Mouse (Mus musculus) heart, embryonic 15.5 days (tissue): ENCODE results near the gene Anapc15. TPM values are rescaled to one million over a fixed set of nuclear protein-coding genes. Genes with fewer than 3 reads are reported as not detected.

ENCODE experiments used
- ATAC-seq: fragments of 200-750 bp; cut with Nextera tagmentation; replicated peaks from 2 replicates; pipeline ENCODE4 v1.8.0; 2017; ENCODE audit warnings: low read depth, moderate TSS enrichment; ENCODE audit not compliant: insufficient number of reproducible peaks, insufficient read depth, low FRiP score
- H3K27ac ChIP-seq: fragments of 300-500 bp; sonication (generic); 2 replicates; pipeline ENCODE4 v1.5.1; 2015; ENCODE audit warnings: mild to moderate bottlenecking, inconsistent platforms
- H3K27me3 ChIP-seq: fragments of 300-500 bp; sonication (generic); 2 replicates; pipeline ENCODE4 v1.6.1; 2015; ENCODE audit warnings: inconsistent platforms
- H3K36me3 ChIP-seq: fragments of 300-500 bp; sonication (generic); 2 replicates; pipeline ENCODE4 v1.6.1; 2015; ENCODE audit warnings: mild to moderate bottlenecking, inconsistent platforms
- H3K4me1 ChIP-seq: fragments of 300-500 bp; sonication (generic); replicated peaks from 2 replicates; pipeline ENCODE4 v1.6.1; 2015; ENCODE audit warnings: inconsistent platforms
- H3K4me2 ChIP-seq: fragments of 300-500 bp; sonication (generic); 2 replicates; pipeline ENCODE4 v1.6.1; 2015; ENCODE audit warnings: inconsistent platforms, mild to moderate bottlenecking, moderate library complexity
- H3K4me3 ChIP-seq: fragments of 300-500 bp; sonication (generic); 2 replicates; pipeline ENCODE4 v1.5.1; 2015; ENCODE audit warnings: mild to moderate bottlenecking, inconsistent platforms
- H3K9ac ChIP-seq: fragments of 300-500 bp; sonication (generic); 2 replicates; pipeline ENCODE4 v1.6.1; 2015; ENCODE audit warnings: mild to moderate bottlenecking, inconsistent platforms
- H3K9me3 ChIP-seq: fragments of 300-500 bp; sonication (generic); replicated peaks from 2 replicates; pipeline ENCODE4 v1.6.1; 2016; ENCODE audit warnings: inconsistent platforms
- WGBS: fragments of 180-500 bp; shearing (Covaris S2); methylation state at CpG from one replicate; pipeline ENCODE4 v1.1.7; 2015; ENCODE audit warnings: mixed read lengths; 5-methylcytosine and 5-hydroxymethylcytosine counted together
- polyA plus RNA-seq: library from polyadenylated mRNA; unstranded; fragments of >200 nt; fragmentation: Nextera tagmentation; extraction: Ambion mirVana; gene quantifications from 2 replicates; pipeline ENCODE4 v1.2.1, GENCODE M21; 2015

Anapc15 gene
- polyA plus RNA-seq, 1 experiment from 2014 or later, result 48.3 TPM

- ATAC-seq, result no peak
- H3K4me2 ChIP-seq, result no peak overlapping the region
Measured at GRCm38 (mm10) chr7:101871296-101871695, 7.8 kb downstream of the Anapc15 start.

GRCm38 (mm10) chr7:101875978-101876377 is 12.5 kb downstream of the Anapc15 start:
- no peak overlapping the region for H3K4me3 ChIP-seq
- ATAC-seq, result no peak
- WGBS, result 94% methylated on average over 1 of the region's 1 CpGs
- peaks cover 9% of the 10 kb centered on the region for H3K4me1 ChIP-seq
- no peak overlapping the region for H3K4me2 ChIP-seq
- H3K36me3 ChIP-seq, result no peaks in the 10 kb centered on the region
- H3K27ac ChIP-seq, result no peak overlapping the region
- no peaks in the 10 kb centered on the region for H3K27me3 ChIP-seq
- H3K9me3 ChIP-seq, result no peaks in the 10 kb centered on the region
- H3K9ac ChIP-seq, result no peak overlapping the region

More at GRCm38 (mm10) chr7:101871296-101871695, 7.8 kb downstream of the Anapc15 start:
- H3K9me3 ChIP-seq, result no peaks in the 10 kb centered on the region
- WGBS, result 37% methylated on average over 3 of the region's 3 CpGs
- peak overlapping the region; percentile 11 for H3K27ac ChIP-seq
- no peak overlapping the region for H3K9ac ChIP-seq
- peaks cover 21% of the 10 kb centered on the region for H3K4me1 ChIP-seq
- H3K36me3 ChIP-seq, result no peaks in the 10 kb centered on the region
- no peak overlapping the region for H3K4me3 ChIP-seq
- H3K27me3 ChIP-seq, result no peaks in the 10 kb centered on the region

DNA sequence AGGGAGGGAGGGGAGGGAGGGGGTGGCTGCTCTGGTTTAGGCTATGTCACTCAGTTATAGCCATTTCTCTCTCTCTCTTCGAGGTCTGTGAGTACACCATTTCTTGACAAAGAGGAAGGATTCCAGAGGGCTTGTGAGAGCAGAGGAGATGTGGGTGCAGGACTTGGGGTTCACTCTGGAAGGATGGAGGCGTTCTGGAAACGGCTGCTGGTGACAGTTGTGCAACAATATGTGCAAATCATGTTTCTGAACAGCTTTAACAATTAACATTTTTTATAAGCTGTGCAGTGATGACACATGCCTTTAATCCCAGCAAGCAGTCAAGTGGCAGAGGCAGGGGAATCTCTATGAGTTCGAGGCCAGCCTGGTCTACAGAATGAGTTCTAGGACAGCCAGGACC is 17.3 kb downstream of the Anapc15 start:
- Histone ChIP-seq H3K27ac (no peak overlapping the region), H3K9ac (no peak overlapping the region), H3K9me3 (no peaks in the 10 kb centered on the region), H3K4me1 (no peaks in the 10 kb centered on the region), H3K4me2 (no peak overlapping the region), H3K36me3 (no peaks in the 10 kb centered on the region), H3K27me3 (no peaks in the 10 kb centered on the region), H3K4me3 (no peak overlapping the region)
- ATAC-seq, result no peak
- WGBS, result 65% methylated on average over 4 of the region's 4 CpGs

DNA sequence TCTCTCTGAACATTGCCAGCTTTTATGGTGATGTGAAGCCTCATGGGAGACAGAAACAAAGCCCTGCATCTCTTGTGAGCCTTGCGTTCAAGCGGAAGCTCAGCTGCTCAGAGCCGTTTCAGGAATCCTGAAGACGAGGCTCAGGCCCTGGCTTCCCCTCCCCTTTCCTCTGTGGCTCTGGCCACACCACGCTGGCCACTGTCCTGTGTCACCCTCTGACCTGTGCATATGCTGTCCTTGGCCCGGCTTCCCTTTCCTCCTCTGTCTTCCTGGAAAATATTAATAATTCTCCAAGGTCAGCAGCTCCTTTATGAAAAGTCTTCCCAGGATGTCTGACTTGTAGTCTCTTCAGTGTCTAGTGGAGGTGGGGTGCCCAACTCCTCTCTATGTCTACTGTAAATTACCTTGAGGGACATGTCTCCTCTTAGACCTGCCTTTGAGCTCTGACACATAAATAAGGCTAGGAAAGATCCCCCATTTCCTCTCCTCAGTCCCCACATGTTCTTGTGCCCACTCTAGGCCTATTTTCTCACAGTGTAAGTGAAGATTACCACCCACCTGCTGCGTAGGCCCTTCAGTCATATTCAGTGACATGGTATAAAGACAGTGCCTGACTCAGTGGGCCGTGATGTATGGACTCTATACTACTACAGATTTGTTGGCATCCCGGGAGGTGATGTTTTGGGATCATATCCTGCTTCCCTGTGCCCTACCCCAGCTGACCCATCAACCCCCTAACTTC is 19.1 kb downstream of the Anapc15 start:
- 65% methylated on average over 9 of the region's 9 CpGs for WGBS
- Histone ChIP-seq H3K36me3 (no peaks in the 10 kb centered on the region), H3K9ac (no peak overlapping the region), H3K9me3 (no peaks in the 10 kb centered on the region), H3K4me1 (no peaks in the 10 kb centered on the region), H3K27ac (no peak overlapping the region), H3K4me2 (no peak overlapping the region), H3K4me3 (no peak overlapping the region), H3K27me3 (no peaks in the 10 kb centered on the region)
- ATAC-seq, result no peak

DNA sequence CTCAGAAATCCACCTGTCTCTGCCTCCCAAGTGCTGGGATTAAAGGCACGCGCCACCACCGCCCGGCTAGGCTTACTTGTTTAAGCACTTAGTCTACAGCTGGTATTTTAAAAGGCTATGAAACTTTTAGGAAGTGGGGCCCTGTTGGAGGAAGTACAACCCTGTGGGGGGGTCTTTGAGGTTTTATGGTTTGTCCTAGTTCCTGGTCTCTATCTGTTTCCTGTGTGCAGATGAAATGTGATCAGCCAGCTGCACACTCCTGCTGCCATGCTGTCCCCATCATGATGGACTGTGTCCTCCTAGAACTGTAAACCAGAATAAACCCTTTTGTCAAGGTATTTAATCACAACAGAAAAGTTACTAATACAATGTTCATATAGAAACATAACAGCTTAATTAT is 20.6 kb downstream of the Anapc15 start:
- WGBS, result 89% methylated on average over 4 of the region's 4 CpGs

GRCm38 (mm10) chr7:101886274-101886673 is 22.8 kb downstream of the Anapc15 start:
- no peak overlapping the region for H3K4me3 ChIP-seq
- H3K4me2 ChIP-seq, result no peak overlapping the region
- H3K4me1 ChIP-seq, result no peaks in the 10 kb centered on the region
- no peaks in the 10 kb centered on the region for H3K9me3 ChIP-seq
- H3K9ac ChIP-seq, result no peak overlapping the region
- no peaks in the 10 kb centered on the region for H3K36me3 ChIP-seq
- H3K27me3 ChIP-seq, result no peaks in the 10 kb centered on the region
- ATAC-seq, result no peak
- WGBS, result 74% methylated on average over 6 of the region's 6 CpGs
- no peak overlapping the region for H3K27ac ChIP-seq

More for the DNA sequence above, 20.6 kb downstream of the Anapc15 start:
- no peaks in the 10 kb centered on the region for H3K4me1 ChIP-seq
- no peaks in the 10 kb centered on the region for H3K9me3 ChIP-seq
- H3K9ac ChIP-seq, result no peak overlapping the region
- no peak overlapping the region for H3K27ac ChIP-seq
- H3K27me3 ChIP-seq, result no peaks in the 10 kb centered on the region
- ATAC-seq, result no peak
- H3K36me3 ChIP-seq, result no peaks in the 10 kb centered on the region
- H3K4me2 ChIP-seq, result no peak overlapping the region
- no peak overlapping the region for H3K4me3 ChIP-seq

DNA sequence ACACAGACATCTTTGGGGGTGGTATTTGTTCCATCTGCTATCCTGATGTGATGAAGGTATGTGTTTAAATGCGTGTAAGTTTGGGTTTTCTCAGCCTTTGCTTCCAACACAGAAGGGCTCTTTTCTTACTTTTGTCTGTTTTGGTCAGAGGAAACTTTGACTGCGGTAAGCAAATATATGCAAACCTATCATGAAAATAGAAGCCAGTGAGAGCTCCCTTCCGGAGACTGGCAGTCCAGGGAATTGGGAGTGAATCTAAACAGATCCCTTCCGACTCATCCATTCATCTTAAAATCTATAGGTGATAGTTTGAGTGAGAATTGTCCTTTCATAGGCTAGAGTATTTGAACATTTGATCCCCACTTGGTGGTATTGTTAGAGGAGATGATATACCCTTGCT is 24.9 kb downstream of the Anapc15 start:
- ATAC-seq, result no peak
- WGBS, result 71% methylated on average over 4 of the region's 4 CpGs

GRCm38 (mm10) chr7:101895695-101896094 is 32.2 kb downstream of the Anapc15 start:
- Histone ChIP-seq H3K4me1 (peaks cover 11% of the 10 kb centered on the region; the same call in 1 of the 2 replicates), H3K4me3 (peak overlapping the region; percentile 64), H3K36me3 (0 out of 2 replicates have a peak, but pooled peaks cover 4% of the 10 kb centered on the region), H3K9me3 (no peaks in the 10 kb centered on the region), H3K4me2 (peak overlapping the region; percentile 52), H3K27me3 (no peaks in the 10 kb centered on the region), H3K27ac (peak overlapping the region; percentile 90), H3K9ac (peak overlapping the region; percentile 57; the same call in 1 of the 2 replicates)
- 30% methylated on average over 9 of the region's 9 CpGs for WGBS
- no peak for ATAC-seq

More for the DNA sequence above, 24.9 kb downstream of the Anapc15 start:
- Histone ChIP-seq H3K4me2 (no peak overlapping the region), H3K9ac (no peak overlapping the region), H3K27me3 (no peaks in the 10 kb centered on the region), H3K4me3 (no peak overlapping the region), H3K9me3 (no peaks in the 10 kb centered on the region), H3K27ac (no peak overlapping the region), H3K4me1 (no peaks in the 10 kb centered on the region), H3K36me3 (no peaks in the 10 kb centered on the region)

GRCm38 (mm10) chr7:101896104-101897066 is 32.9 kb downstream of the Anapc15 start:
- peak overlapping the region; percentile 63 for H3K4me2 ChIP-seq
- peaks cover 11% of the 10 kb centered on the region; the same call in 1 of the 2 replicates for H3K4me1 ChIP-seq
- H3K9me3 ChIP-seq, result no peaks in the 10 kb centered on the region
- peak overlapping the region; percentile 57 for H3K9ac ChIP-seq
- peak; percentile 96 for ATAC-seq
- 1% methylated on average over 57 of the region's 57 CpGs for WGBS
- no peaks in the 10 kb centered on the region for H3K27me3 ChIP-seq
- H3K27ac ChIP-seq, result peak overlapping the region; percentile 90
- peak overlapping the region; percentile 64 for H3K4me3 ChIP-seq
- 0 out of 2 replicates have a peak, but pooled peaks cover 4% of the 10 kb centered on the region for H3K36me3 ChIP-seq

DNA sequence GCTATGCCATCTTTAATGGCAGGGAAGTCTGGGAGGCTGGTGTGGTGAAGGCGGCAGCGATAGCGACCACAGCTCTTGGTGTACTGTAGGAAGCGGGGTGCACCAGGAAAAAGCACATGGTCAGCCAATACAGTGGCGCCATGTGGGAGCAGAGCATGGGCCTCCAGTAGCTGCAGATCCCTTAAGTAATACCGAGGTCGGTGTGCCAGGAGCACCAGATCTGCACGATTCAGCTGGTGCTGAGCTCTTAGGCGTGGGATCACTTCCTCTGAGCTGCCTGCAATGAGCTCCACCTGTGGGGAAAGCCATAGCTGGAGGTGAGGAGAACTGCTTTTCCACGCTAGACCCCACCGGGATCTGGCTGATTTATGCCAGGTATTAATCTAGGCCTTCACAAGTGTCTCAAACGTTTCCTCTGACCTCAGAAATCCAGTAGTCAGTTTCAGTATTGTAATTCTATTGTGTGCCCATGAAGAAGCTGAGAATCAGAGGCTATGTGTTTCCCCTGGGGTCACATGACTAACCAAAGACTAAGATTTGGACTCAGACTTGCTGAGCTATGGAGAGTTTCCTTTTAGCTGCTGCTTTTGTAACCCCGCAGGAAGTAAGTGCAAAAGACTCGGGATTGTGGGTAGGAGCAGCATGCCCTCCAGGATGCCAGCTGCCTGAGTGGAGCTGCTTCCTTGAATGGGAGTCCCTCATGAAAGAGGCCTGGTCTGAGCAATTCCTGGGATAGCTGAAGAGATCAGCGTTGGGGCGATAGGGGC is 37.0 kb downstream of the Anapc15 start:
- no peaks in the 10 kb centered on the region; the same call in 1 of the 2 replicates for H3K9me3 ChIP-seq
- no peak overlapping the region for H3K4me3 ChIP-seq
- H3K9ac ChIP-seq, result no peak overlapping the region
- H3K27ac ChIP-seq, result no peak overlapping the region
- no peak for ATAC-seq
- 0 out of 2 replicates have a peak, but pooled peaks cover 4% of the 10 kb centered on the region for H3K36me3 ChIP-seq
- no peaks in the 10 kb centered on the region for H3K27me3 ChIP-seq
- H3K4me2 ChIP-seq, result no peak overlapping the region
- peaks cover 3% of the 10 kb centered on the region; the same call in 1 of the 2 replicates for H3K4me1 ChIP-seq
- 89% methylated on average over 16 of the region's 16 CpGs for WGBS
